Mouse (Mus musculus) bone marrow, adult 2 months (tissue): ENCODE results near the gene Sprr2a1. TPM values are rescaled to one million over a fixed set of nuclear protein-coding genes. Genes with fewer than 3 reads are reported as not detected.
"Not testable (repeated sequence)": the region's sequence is repeated elsewhere in the genome, so short reads cannot be mapped to it uniquely, and the experiment has no call there.

Source experiments
- H3K27ac ChIP-seq: fragments of 200-500 bp; 2 replicates; pipeline ENCODE4 v1.5.1; 2012; ENCODE audit warnings: low read depth, mild to moderate bottlenecking, control low read depth, inconsistent platforms, low read length; ENCODE audit not compliant: control insufficient read depth, poor library complexity, insufficient read depth
- H3K4me1 ChIP-seq: fragments of 200-500 bp; 2 replicates; pipeline ENCODE4 v1.6.1; 2011; ENCODE audit warnings: low read length; ENCODE audit not compliant: control insufficient read depth, insufficient read depth
- H3K4me3 ChIP-seq: fragments of 200-500 bp; replicated peaks from 2 replicates; pipeline ENCODE3; 2011; ENCODE audit warnings: mild to moderate bottlenecking, low read depth, low read length, control low read depth; ENCODE audit not compliant: control insufficient read depth
- WGBS: fragments of 180-500 bp; shearing (Covaris S2); methylation state at CpG from one replicate; pipeline ENCODE4 v1.1.7; 2018; 5-methylcytosine and 5-hydroxymethylcytosine counted together
- polyA plus RNA-seq: library from polyadenylated mRNA; stranded (reverse); fragments of >200 nt; gene quantifications from 2 replicates; pipeline ENCODE4 v1.2.4, GENCODE M21; 2011; ENCODE audit warnings: low replicate concordance; ENCODE audit not compliant: missing spikeins, insufficient read depth, insufficient read length

Sprr2a1 gene
- polyA plus RNA-seq, 1 experiment = not detected

DNA sequence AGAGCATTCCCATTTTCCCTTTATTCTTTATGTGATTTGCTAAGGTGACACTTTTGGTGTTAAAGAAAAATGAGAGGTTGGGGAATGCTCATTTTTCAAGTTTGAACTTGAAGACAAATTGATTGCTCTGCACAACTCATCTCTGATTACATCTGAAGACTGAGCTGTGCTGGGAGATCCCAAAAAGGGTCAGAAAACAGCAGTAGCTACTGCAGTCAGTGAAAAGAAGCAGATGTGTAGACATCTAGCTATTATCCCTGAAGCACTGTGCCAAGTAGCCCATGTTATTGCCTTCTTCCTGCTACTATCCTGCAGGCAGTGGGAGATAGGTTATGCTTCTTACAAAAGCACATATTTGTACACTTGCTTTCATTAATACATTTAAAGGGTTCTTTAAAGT is 29.2 kb downstream of the Sprr2a1 start:
- not testable (repeated sequence) for H3K4me1 ChIP-seq, H3K27ac ChIP-seq, H3K4me3 ChIP-seq

DNA sequence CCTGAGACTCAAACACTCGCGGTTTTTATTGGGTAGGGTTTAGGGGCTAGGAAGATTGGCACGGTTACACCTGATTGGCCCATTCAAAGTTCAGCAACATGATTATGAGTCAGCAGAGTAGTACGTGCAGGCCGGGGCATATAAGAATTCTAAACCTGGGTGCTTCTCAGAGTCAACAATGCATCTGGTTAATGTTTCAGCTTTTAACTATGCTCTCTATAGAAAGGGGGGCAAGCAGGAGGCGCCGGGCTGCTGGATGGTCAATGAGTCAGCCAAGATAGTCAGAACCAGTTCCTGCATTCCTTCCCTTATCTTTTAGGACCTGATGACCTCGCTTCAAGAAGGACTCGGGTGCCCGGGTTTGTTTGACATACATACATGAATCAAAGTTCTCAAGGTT is 30.6 kb downstream of the Sprr2a1 start:
- H3K4me1 ChIP-seq, H3K4me3 ChIP-seq, H3K27ac ChIP-seq: not testable (repeated sequence)
- WGBS = no CpG with 5 or more reads among the region's 10 CpGs

GRCm38 (mm10) chr3:92248494-92248893 is 32.9 kb downstream of the Sprr2a1 start:
- not testable (repeated sequence) for H3K27ac ChIP-seq, H3K4me1 ChIP-seq, H3K4me3 ChIP-seq

- H3K4me1 ChIP-seq, H3K4me3 ChIP-seq, H3K27ac ChIP-seq: not testable (repeated sequence)
- 75% methylated on average over 1 of the region's 2 CpGs for WGBS
These were observed 34.9 kb downstream of the Sprr2a1 start for GRCm38 (mm10) chr3:92250450-92250849.

DNA sequence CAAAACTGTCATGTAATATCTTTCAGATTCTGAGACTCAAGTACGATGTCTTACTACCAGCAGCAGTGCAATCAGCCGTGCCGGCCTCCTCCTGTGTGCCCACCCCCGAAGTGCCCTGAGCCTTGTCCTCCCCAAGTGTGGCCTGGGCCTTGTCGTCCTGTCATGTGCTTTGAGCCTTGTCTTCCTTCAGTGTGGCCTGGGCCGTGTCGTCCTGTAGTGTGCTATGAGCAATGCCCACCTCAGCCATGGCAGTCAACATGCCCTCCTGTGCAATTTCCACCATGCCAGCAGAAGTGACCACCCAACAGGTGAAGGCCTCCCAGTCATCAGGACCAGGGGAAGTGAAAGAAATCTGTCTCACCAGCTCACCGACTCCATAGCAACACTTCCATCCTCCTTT is 38.3 kb downstream of the Sprr2a1 start:
- not testable (repeated sequence) for H3K27ac ChIP-seq, H3K4me3 ChIP-seq, H3K4me1 ChIP-seq
- WGBS = no CpG with 5 or more reads among the region's 8 CpGs

DNA sequence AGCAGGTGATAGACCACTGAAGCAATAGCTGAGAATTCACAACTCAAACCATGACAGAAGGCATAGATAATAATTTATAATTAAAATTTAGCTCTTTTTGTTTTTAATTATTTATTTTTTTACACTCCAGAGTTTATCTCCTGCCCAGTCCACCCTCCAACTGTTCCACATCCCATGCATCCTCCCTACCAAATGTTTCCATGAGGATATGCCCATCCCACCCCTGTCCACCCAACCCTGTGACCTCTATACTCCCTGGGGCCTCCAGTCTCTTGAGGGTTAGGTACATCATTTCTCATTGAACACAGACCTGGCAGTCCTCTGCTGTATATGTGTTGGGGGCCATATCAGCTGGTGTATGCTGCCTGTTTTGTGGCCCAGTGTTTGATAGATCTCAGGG is 42.9 kb downstream of the Sprr2a1 start:
- not testable (repeated sequence) for H3K4me1 ChIP-seq, H3K4me3 ChIP-seq, H3K27ac ChIP-seq

DNA sequence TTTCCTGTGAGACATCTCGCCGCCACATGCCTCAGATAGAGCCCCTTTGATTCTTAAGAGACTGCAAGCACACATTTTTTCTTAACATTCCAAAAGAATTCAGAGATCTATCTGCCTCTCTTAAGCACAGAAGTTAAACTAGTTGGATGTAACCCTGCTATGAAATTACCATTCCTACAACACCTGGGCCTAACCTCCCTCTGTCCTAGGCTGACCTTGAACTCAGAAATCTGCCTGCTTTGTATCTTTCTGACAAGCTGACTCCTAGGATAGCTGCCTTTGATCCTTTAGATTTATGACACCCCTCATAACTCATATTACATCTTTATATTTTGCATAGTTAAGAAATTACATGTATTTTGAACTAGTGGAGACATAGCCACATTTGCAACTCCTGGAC is 47.9 kb downstream of the Sprr2a1 start:
- no CpG with 5 or more reads among the region's 2 CpGs for WGBS
- not testable (repeated sequence) for H3K4me1 ChIP-seq, H3K4me3 ChIP-seq, H3K27ac ChIP-seq

Other genes starting within 250 kb of the Sprr2a1 start
- gene Pglyrp3, start 201.2 kb upstream of the Sprr2a1 start, polyA plus RNA-seq = not detected in 2 replicates
- not detected in 2 replicates for gene Lor, start 132.7 kb upstream of the Sprr2a1 start, polyA plus RNA-seq
- not detected in 2 replicates for gene Prr9, start 91.9 kb upstream of the Sprr2a1 start, polyA plus RNA-seq
- gene Lelp1, start 73.1 kb upstream of the Sprr2a1 start, polyA plus RNA-seq = not detected in 2 replicates
- not detected in 2 replicates for gene Sprr2a2, start 121 bp downstream of the Sprr2a1 start, polyA plus RNA-seq
- gene Sprr2a3, start 69.6 kb downstream of the Sprr2a1 start, polyA plus RNA-seq = not detected in 2 replicates
- gene Sprr2b, start 100.8 kb downstream of the Sprr2a1 start, polyA plus RNA-seq = not detected in 2 replicates
- gene Sprr2d, start 123.3 kb downstream of the Sprr2a1 start, polyA plus RNA-seq = not detected in 2 replicates
- not detected in 2 replicates for gene Sprr2e, start 136.3 kb downstream of the Sprr2a1 start, polyA plus RNA-seq
- not detected in 2 replicates for gene Sprr2f, start 149.4 kb downstream of the Sprr2a1 start, polyA plus RNA-seq
- gene Sprr2h, start 169.9 kb downstream of the Sprr2a1 start, polyA plus RNA-seq = not detected in 2 replicates
- not detected in 2 replicates for gene Sprr2i, start 192.2 kb downstream of the Sprr2a1 start, polyA plus RNA-seq
- gene Sprr2j-ps, start 202.3 kb downstream of the Sprr2a1 start, polyA plus RNA-seq = not detected in 2 replicates
- 36.1 and 44.7 TPM in 2 replicates for gene Gm9774, start 213.6 kb downstream of the Sprr2a1 start, polyA plus RNA-seq
- not detected in 2 replicates for gene Sprr2k, start 216.8 kb downstream of the Sprr2a1 start, polyA plus RNA-seq
- gene Sprr1b, start 223.0 kb downstream of the Sprr2a1 start, polyA plus RNA-seq = not detected in 2 replicates
- not detected in 2 replicates for gene Sprr3, start 242.9 kb downstream of the Sprr2a1 start, polyA plus RNA-seq